Mouse (Mus musculus) myocyte (in vitro differentiated cells): Measurements from ENCODE around the gene Olfr218. TPM values are rescaled to one million over a fixed set of nuclear protein-coding genes. Genes with fewer than 3 reads are reported as not detected.

Experiments used
- H3K27me3 ChIP-seq: one replicate; pipeline ENCODE4 v1.6.1; 2011; ENCODE audit not compliant: control insufficient read depth, insufficient read depth, insufficient read length
- H3K36me3 ChIP-seq: one replicate; pipeline ENCODE4 v1.6.1; 2011; ENCODE audit not compliant: control insufficient read depth, insufficient read depth
- H3K4me2 ChIP-seq: one replicate; pipeline ENCODE4 v1.6.1; 2011; ENCODE audit warnings: low read depth, control low read depth
- H3K4me3 ChIP-seq: one replicate; pipeline ENCODE4 v1.5.1; 2011; ENCODE audit warnings: mild to moderate bottlenecking, control low read depth, moderate library complexity
- H3K79me2 ChIP-seq: one replicate; pipeline ENCODE4 v1.6.1; 2011; ENCODE audit not compliant: control insufficient read depth, insufficient read depth
- H3ac ChIP-seq: one replicate; pipeline ENCODE4 v1.6.1; 2011; ENCODE audit not compliant: control insufficient read depth, insufficient read length
- CEBPB ChIP-seq: IDR thresholded peaks from 2 replicates; pipeline ENCODE4 v1.6.1; 2011; ENCODE audit warnings: mild to moderate bottlenecking, moderate library complexity; ENCODE audit not compliant: poor library complexity, insufficient read depth, severe bottlenecking
- E2F4 ChIP-seq: IDR thresholded peaks from one replicate; pipeline ENCODE4 v1.6.1; 2011; ENCODE audit warnings: mild to moderate bottlenecking, control low read depth, moderate library complexity; ENCODE audit not compliant: insufficient read depth
- MAX ChIP-seq: IDR thresholded peaks from one replicate; pipeline ENCODE4 v1.6.1; 2011; ENCODE audit warnings: low read depth, mild to moderate bottlenecking, control low read depth
- MYOD1 ChIP-seq, 3 experiments: IDR thresholded peaks; one replicate each; pipeline ENCODE4 v1.6.1; 2011; ENCODE audit warnings: control low read depth in 2 of 3, low read depth in 2 of 3, mild to moderate bottlenecking in 2 of 3, moderate library complexity in 1 of 3; ENCODE audit not compliant: insufficient read length in 2 of 3, control insufficient read depth in 1 of 3
- MYOG ChIP-seq, 3 experiments: IDR thresholded peaks; one replicate each; pipeline ENCODE4 v1.6.1; 2011; ENCODE audit warnings: control low read depth in 2 of 3, low read depth in 2 of 3, mild to moderate bottlenecking in 2 of 3; ENCODE audit not compliant: insufficient read length in 2 of 3, control insufficient read depth in 1 of 3, insufficient read depth in 1 of 3
- POLR2A ChIP-seq: IDR thresholded peaks from one replicate; pipeline ENCODE4 v1.6.1; 2011; ENCODE audit warnings: low read depth, mild to moderate bottlenecking, control low read depth, moderate library complexity; ENCODE audit not compliant: insufficient read length
- POLR2AphosphoS2 ChIP-seq: IDR thresholded peaks from one replicate; pipeline ENCODE4 v1.6.1; 2011; ENCODE audit warnings: low read depth, control low read depth; ENCODE audit not compliant: insufficient read length
- REST ChIP-seq: IDR thresholded peaks from one replicate; pipeline ENCODE4 v1.6.1; 2011; ENCODE audit warnings: mild to moderate bottlenecking, control low read depth, moderate library complexity; ENCODE audit not compliant: insufficient read depth, insufficient read length
- SRF ChIP-seq: IDR thresholded peaks from one replicate; pipeline ENCODE4 v1.6.1; 2011; ENCODE audit warnings: low read depth; ENCODE audit not compliant: control insufficient read depth, insufficient read length
- TCF12 ChIP-seq: IDR thresholded peaks from one replicate; pipeline ENCODE4 v1.6.1; 2011; ENCODE audit warnings: mild to moderate bottlenecking, control low read depth; ENCODE audit not compliant: poor library complexity, insufficient read depth, severe bottlenecking
- TCF3 ChIP-seq: IDR thresholded peaks from one replicate; pipeline ENCODE4 v1.6.1; 2011; ENCODE audit warnings: low read depth, control low read depth; ENCODE audit not compliant: insufficient read length
- USF1 ChIP-seq: IDR thresholded peaks from one replicate; pipeline ENCODE4 v1.6.1; 2011; ENCODE audit warnings: low read depth, mild to moderate bottlenecking, control low read depth, moderate library complexity
- polyA plus RNA-seq: library from polyadenylated mRNA; unstranded; fragments of >200 nt; fragmentation: generic; extraction: Trizol; gene quantifications from one replicate; pipeline ENCODE4 v1.2.1, GENCODE M21; 2012; ENCODE audit warnings: missing spikeins

The Olfr218 gene
- not detected for polyA plus RNA-seq

DNA sequence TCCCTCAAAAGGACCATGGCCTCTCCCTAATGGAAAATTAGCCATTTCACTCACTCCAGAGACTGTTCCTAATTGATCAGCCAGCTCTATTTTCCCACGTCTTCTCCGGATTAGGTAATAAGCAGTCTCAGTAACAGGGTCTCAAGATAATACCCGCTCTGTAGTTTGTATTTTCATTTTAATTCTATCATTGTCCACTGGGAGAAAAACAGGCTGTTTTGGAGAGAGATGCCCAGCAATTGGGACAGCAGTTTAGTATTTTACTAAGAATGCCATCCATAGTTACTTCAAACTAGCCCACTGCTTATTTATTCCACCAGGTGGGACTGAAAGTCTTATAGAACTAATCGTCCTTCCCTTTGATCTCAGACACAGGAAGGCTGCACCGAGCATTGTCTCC, at the start of gene Olfr218:
Gene Olfr218 (plus strand): TSS at position 301 of the 400 bp plus-strand sequence.
- Histone ChIP-seq H3ac (no peak within 1 kb of the TSS), H3K4me3 (no peak within 1 kb of the TSS), H3K79me2 (no peaks in the 10 kb centered on the region), H3K27me3 (no peaks in the 10 kb centered on the region), H3K4me2 (no peak within 1 kb of the TSS), H3K36me3 (no peaks in the 10 kb centered on the region)
- no peak for TF ChIP-seq REST
- TF ChIP-seq TCF12 = no peak
- TF ChIP-seq TCF3 = no peak
- TF ChIP-seq MAX = no peak
- TF ChIP-seq E2F4 = no peak
- TF ChIP-seq POLR2AphosphoS2 = no peak
- TF ChIP-seq USF1 = no peak
- TF ChIP-seq SRF = no peak

- Histone ChIP-seq H3K27me3 (no peaks in the 10 kb centered on the region), H3K79me2 (no peaks in the 10 kb centered on the region), H3K4me2 (no peak overlapping the region), H3K36me3 (no peaks in the 10 kb centered on the region), H3K4me3 (no peak overlapping the region), H3ac (no peak overlapping the region)
- TF ChIP-seq CEBPB = no peak
- TF ChIP-seq SRF = no peak
- no peak for TF ChIP-seq TCF3
- no peak for TF ChIP-seq USF1
- TF ChIP-seq POLR2AphosphoS2 = no peak
- no peak for TF ChIP-seq E2F4
- no peak for TF ChIP-seq TCF12
- no peak for TF ChIP-seq MAX
- no peak for TF ChIP-seq MYOD1 (IDR thresholded peaks at IDR 0.05; ENCODE audit: control insufficient read depth in 1 of 3, insufficient read length in 2 of 3, low read depth in 2 of 3)
- TF ChIP-seq MYOG (IDR thresholded peaks at IDR 0.05; ENCODE audit: control insufficient read depth in 1 of 3, insufficient read depth in 1 of 3, insufficient read length in 2 of 3, low read depth in 2 of 3) = no peak
- TF ChIP-seq REST = no peak
Observed at GRCm38 (mm10) chr1:173174154-173174842, 23.3 kb upstream of the Olfr218 start.

DNA sequence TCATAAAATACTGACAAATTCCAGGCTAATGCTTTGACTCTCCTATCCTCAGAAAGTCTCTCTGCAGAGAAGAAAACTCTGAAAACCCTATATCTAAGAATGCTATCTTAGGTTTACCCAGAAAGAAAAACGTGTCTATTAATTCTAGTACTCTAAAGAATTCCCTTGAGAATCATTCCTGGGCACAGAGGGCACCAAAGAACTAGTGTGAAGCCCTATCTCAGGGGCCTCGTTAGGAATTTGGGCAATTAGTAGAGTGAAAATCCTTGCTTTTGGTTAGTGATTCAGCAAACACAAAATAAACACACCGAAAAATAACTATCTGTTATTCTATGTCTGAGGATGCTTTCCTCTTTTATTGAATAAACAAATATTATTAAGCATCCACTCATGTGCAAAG, 7.1 kb upstream of the Olfr218 start, which contains the start of gene Olfr1406:
Gene Olfr1406 (minus strand): TSS at position 101 of the 400 bp plus-strand sequence.
- Histone ChIP-seq H3K79me2 (no peaks in the 10 kb centered on the region), H3K4me2 (no peak within 1 kb of the TSS), H3ac (no peak within 1 kb of the TSS), H3K36me3 (no peaks in the 10 kb centered on the region), H3K27me3 (no peaks in the 10 kb centered on the region), H3K4me3 (no peak within 1 kb of the TSS)
- TF ChIP-seq MYOG (IDR thresholded peaks at IDR 0.05; ENCODE audit: control insufficient read depth in 1 of 3, insufficient read depth in 1 of 3, insufficient read length in 2 of 3, low read depth in 2 of 3) (no peak), REST (no peak), MAX (no peak), POLR2AphosphoS2 (no peak), TCF3 (no peak), SRF (no peak), POLR2A (no peak), E2F4 (no peak), CEBPB (no peak)

DNA sequence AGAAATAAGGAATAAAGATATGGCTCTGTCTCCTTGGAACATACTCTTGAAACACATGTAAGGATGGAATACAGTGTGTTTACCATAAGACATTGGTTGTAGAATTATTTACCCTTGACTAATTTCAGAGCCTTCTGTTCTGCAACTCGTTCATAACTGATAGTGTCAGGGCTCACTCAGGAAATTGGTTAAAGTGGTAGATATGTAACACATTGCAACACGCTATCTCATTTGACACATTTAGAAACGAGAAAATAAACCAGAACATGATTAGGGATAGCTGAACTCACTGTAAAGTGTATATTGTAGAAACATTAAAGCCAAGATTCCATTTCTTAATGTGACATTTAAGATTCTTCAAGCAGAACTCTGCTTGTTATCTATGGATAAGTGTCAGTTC, 5.5 kb upstream of the Olfr218 start:
- H3K79me2 ChIP-seq = no peaks in the 10 kb centered on the region
- no peak for TF ChIP-seq SRF
- no peak for TF ChIP-seq MAX
- no peak for TF ChIP-seq TCF12
- no peak for TF ChIP-seq E2F4
- no peak for TF ChIP-seq POLR2A
- TF ChIP-seq USF1 = no peak
- no peak for TF ChIP-seq POLR2AphosphoS2
- no peak for TF ChIP-seq MYOD1 (IDR thresholded peaks at IDR 0.05; ENCODE audit: control insufficient read depth in 1 of 3, insufficient read length in 2 of 3, low read depth in 2 of 3)
- TF ChIP-seq MYOG (IDR thresholded peaks at IDR 0.05; ENCODE audit: control insufficient read depth in 1 of 3, insufficient read depth in 1 of 3, insufficient read length in 2 of 3, low read depth in 2 of 3) = no peak
- TF ChIP-seq CEBPB = no peak

DNA sequence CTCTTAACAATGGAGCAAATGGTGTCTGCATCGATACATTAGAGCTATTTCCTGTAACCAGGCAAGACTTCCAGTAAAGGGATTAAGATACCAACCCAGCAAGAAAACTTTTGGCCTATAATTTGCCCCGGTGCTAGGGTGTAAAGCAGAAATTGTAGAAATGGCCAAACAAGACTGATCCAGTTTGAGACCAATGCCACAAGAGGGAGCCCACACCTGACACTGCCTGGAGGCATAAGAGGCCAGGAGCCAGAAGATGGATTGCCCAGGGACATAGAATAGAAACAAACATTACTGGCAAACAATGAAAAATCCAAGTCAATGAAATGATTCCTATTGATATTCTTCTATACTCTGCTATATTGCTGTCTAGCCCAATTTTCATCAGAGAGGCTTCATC, 1.2 kb upstream of the Olfr218 start:
- TF ChIP-seq SRF (no peak), MYOD1 (IDR thresholded peaks at IDR 0.05; ENCODE audit: control insufficient read depth in 1 of 3, insufficient read length in 2 of 3, low read depth in 2 of 3) (no peak), POLR2AphosphoS2 (no peak), MAX (no peak), CEBPB (no peak), TCF3 (no peak)
- no peak overlapping the region for H3ac ChIP-seq
- H3K36me3 ChIP-seq = no peaks in the 10 kb centered on the region
- no peak overlapping the region for H3K4me2 ChIP-seq
- no peaks in the 10 kb centered on the region for H3K79me2 ChIP-seq
- no peaks in the 10 kb centered on the region for H3K27me3 ChIP-seq
- no peak overlapping the region for H3K4me3 ChIP-seq

More for the DNA sequence above, 5.5 kb upstream of the Olfr218 start:
- H3K4me3 ChIP-seq = no peak overlapping the region
- H3K27me3 ChIP-seq = no peaks in the 10 kb centered on the region
- H3K4me2 ChIP-seq = no peak overlapping the region
- no peak overlapping the region for H3ac ChIP-seq
- H3K36me3 ChIP-seq = no peaks in the 10 kb centered on the region
